Mouse (Mus musculus): ENCODE data around the gene Ssr4.
"Not testable (repeated sequence)": the region's sequence is repeated elsewhere in the genome, so short reads cannot be mapped to it uniquely, and the experiment has no call there.

The Ssr4 gene

GRCm38 (mm10) chrX:73786364-73787224, at the start of gene Ssr4, which contains the start of gene Idh3g:
Ssr4 (plus strand) TSS chrX:73787028.
Idh3g (minus strand) TSS chrX:73786897.
- DNase-seq: peak; percentile 91

GRCm38 (mm10) chrX:73738155-73738554, 48.7 kb upstream of the Ssr4 start:
- DNase-seq: no peak

GRCm38 (mm10) chrX:73739151-73739550, 47.7 kb upstream of the Ssr4 start:
- DNase-seq: no peak

- not testable (repeated sequence) for DNase-seq
These were observed 47.0 kb upstream of the Ssr4 start for GRCm38 (mm10) chrX:73739841-73740240.

- DNase-seq: no peak
These were observed 41.9 kb upstream of the Ssr4 start for GRCm38 (mm10) chrX:73744774-73745481.

GRCm38 (mm10) chrX:73748977-73749376, 37.9 kb upstream of the Ssr4 start:
- no peak for DNase-seq

- DNase-seq: no peak
These were observed 30.3 kb upstream of the Ssr4 start, which contains the start of gene Plxnb3 for GRCm38 (mm10) chrX:73756334-73757140. Plxnb3 (plus strand) TSS chrX:73757090.

GRCm38 (mm10) chrX:73758611-73759290, 28.1 kb upstream of the Ssr4 start:
- no peak for DNase-seq

- DNase-seq: no peak
These were observed 21.5 kb upstream of the Ssr4 start for GRCm38 (mm10) chrX:73765311-73765710.

GRCm38 (mm10) chrX:73767267-73767666, 19.6 kb upstream of the Ssr4 start:
- peak; percentile 5 for DNase-seq

- peak; percentile 44 for DNase-seq
These were observed 12.6 kb upstream of the Ssr4 start, which contains the start of gene Srpk3 for GRCm38 (mm10) chrX:73774168-73774760. Srpk3 (plus strand) TSS chrX:73774405.

GRCm38 (mm10) chrX:73774802-73775483, 11.9 kb upstream of the Ssr4 start:
- no peak for DNase-seq

GRCm38 (mm10) chrX:73782227-73782626, 4.6 kb upstream of the Ssr4 start:
- no peak for DNase-seq

GRCm38 (mm10) chrX:73785666-73786065, 1.2 kb upstream of the Ssr4 start:
- no peak for DNase-seq

GRCm38 (mm10) chrX:73787225-73787558, 364 bp downstream of the Ssr4 start:
- no peak for DNase-seq

- DNase-seq: no peak
These were observed 1.7 kb downstream of the Ssr4 start for GRCm38 (mm10) chrX:73788501-73788900.

GRCm38 (mm10) chrX:73793039-73793438, 6.2 kb downstream of the Ssr4 start:
- no peak for DNase-seq

GRCm38 (mm10) chrX:73793505-73793904, 6.7 kb downstream of the Ssr4 start:
- no peak for DNase-seq

- DNase-seq: no peak
These were observed 10.7 kb downstream of the Ssr4 start for GRCm38 (mm10) chrX:73797511-73797910.

- no peak for DNase-seq
These were observed 11.7 kb downstream of the Ssr4 start for GRCm38 (mm10) chrX:73798502-73798901.

- DNase-seq: no peak
These were observed 19.0 kb downstream of the Ssr4 start for GRCm38 (mm10) chrX:73805814-73806213.
